Mouse (Mus musculus) layer of hippocampus, postnatal 10 days (tissue): Measurements from ENCODE around the gene Krt12. TPM values are rescaled to one million over a fixed set of nuclear protein-coding genes. Genes with fewer than 3 reads are reported as not detected.

Experiments used
- DNase-seq, 2 experiments: peaks; one replicate each; pipeline ENCODE4 v3.0.0; 2021; ENCODE audit warnings: low spot score in 2 of 2
- total RNA-seq, 2 experiments: library from RNA; stranded (reverse); gene quantifications; 2 replicates each; pipeline ENCODE4 v1.2.3; 2021

Gene Krt12
- total RNA-seq, 2 experiments from 2014 or later: 1.5 to 1.6 TPM

GRCm38 (mm10) chr11:99398832-99399231 is 23.2 kb downstream of the Krt12 start:
- DNase-seq: no peak

DNA sequence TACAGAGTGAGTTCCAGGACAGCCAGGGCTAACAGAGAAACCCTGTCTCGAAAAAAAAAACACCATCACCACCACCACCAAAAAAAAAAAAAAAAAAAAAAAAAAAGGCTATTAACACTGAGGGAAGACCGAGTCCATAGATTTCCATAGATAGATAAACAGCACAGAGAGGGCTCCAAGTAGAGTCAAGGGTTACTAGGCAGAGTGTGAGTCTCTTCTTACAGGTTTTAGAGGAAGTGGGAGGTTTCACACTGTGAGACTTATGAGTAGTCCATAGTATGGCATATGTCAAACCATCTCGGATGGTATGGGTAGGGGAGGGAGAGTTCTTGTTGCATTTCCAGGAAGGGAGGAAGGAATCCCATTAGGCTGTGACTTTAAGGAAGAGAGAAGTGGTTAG is 24.0 kb downstream of the Krt12 start:
- no peak for DNase-seq

DNA sequence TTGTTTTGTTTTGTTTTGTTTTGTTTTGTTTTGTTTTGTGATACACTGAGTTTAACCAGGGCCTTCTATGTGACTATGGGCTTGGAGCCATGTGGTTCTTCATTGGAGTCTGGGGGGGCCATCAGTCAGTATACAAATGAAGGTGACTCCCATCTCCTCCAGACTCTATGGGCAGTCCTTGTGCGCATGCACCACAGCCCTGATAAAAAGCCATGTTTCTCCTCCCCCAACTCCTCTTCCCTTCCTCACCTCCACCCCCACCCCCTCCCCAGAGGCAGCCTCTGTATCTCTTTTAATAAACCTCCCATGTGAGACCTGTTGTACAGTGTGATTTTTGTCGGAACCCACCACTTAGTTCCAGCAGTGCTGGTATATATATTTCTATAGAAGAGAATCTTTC is 25.4 kb downstream of the Krt12 start:
- DNase-seq: no peak

- DNase-seq: no peak
Measured at GRCm38 (mm10) chr11:99396034-99396433, 26.0 kb downstream of the Krt12 start.

DNA sequence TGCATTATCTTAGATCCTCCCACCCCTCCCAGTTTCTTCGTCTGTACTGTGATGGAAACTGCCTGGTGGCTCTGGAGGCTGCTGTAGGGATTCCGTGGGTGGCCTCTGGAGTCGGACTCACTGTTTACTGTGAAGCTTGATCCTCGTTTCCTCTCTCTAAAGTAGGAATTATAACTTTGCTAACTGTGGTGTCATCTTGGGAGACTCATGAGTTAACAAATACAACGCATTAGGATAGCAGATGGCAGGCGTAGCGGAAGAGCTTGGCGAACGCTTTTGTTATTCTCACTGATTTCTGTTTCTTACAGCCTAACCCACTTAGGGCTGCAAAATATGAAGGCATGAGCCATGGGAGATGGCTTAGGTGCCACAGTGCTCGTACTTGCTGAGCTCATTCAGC is 29.6 kb downstream of the Krt12 start:
- DNase-seq: no peak

DNA sequence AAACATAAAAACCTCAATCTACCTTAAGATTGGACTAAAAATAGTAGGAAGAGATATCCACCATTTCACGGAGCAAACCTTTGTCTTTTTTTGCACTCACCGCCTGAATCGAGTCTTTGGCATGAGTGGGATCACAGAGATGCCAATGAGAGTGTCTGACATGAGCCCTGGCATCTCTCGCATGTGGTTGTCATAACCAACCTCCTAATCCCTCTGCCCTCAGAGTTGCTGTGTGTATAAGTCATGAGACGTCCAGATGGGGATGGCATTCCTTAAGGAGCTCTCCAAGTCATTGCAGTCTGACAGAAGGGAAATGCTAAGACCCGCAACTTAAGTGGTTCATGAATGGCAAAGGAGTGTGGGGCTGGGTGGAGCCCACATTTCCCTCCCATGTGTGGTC is 30.7 kb downstream of the Krt12 start:
- DNase-seq: no peak

DNA sequence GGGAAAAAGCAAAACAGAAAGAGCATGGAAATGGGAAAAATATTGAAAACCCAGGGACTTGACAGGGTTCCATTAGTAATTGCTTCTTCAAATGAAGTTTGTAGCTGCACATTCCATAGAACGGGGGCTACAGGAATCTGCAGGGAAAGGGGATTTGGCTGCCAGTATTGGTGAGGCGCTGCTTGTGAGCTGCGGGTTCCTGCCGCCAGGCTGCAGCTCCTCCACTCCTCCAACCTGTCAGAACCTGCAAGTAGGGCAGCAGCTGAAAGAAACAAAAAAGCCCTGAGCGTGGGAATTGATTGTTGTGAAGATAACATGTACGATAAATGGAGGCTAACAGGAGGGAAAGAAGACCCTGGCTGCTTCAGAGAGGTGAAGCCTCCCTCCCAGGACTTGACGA is 31.2 kb downstream of the Krt12 start:
- no peak for DNase-seq

DNA sequence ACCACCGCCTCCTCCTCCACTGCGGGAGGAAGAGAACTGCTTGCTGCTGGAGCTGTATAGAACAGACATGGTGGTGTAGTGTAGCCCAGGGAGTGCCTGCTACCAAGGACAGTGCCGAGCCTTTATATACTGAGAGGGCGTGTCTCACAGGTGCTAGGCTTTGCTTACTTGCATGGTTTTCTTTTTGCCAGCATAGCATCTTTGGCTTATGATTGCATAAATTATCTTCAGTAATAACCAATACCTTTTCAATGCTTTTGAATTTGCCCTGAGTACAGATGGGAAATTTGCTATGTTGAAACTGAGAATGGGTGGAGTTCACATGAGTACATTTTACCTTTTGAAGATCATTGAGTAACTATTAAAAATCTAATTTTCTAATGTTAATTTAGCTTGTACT is 32.8 kb downstream of the Krt12 start, which contains the start of gene Krt10:
TSS of gene Krt10 (minus strand) at position 101 of the 400 bp plus-strand sequence.
- no peak for DNase-seq

GRCm38 (mm10) chr11:99388661-99389060 is 33.4 kb downstream of the Krt12 start:
- no peak for DNase-seq

GRCm38 (mm10) chr11:99385813-99386721 is 36.0 kb downstream of the Krt12 start:
- DNase-seq: peak; percentile 85 to 90

DNA sequence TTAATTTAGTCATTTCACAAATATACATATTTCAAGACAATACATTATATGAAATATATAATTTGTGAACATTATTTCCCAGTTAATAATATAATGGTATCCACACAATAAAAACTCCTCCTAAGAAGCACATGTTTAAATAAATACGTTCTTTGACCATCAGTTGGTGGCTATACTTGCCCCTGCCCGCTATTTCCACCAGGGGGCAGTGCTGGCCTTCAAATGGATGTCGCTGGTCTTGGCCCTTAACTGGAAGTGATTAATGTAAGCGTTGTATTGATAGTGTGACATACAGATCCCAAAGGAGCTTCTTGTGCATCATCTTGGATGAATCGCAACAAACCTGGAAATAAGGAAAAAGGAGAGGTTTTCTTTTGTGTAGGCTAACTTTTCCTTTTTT is 42.5 kb downstream of the Krt12 start:
- DNase-seq: peak; percentile 75 to 82

- DNase-seq: no peak
Measured at GRCm38 (mm10) chr11:99374803-99375202, 47.3 kb downstream of the Krt12 start, which contains the start of gene Krt28. TSS of gene Krt28 (minus strand) at chr11:99374903.

- peak; percentile 28 to 51 for DNase-seq
Measured at GRCm38 (mm10) chr11:99369853-99370451, 52.1 kb downstream of the Krt12 start.

DNA sequence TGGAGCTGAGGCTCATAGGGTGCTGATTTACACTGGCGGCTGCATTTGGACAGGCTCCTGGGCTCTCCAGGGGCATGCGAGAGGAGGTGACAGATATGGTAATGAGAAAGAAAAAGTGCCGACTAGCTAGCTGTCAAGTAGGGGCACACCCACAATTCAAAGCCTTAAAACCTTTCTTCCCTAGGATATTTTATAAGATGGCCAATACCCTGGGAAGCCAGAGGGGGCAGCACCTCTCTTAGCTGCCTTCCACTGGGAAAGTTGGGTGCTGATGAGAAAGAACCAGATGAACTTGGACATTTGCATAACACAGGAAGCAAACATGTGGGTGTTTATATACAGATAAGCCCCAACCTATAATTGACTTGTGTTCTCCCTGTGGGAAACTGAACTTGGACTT is 52.8 kb downstream of the Krt12 start:
- DNase-seq: peak in 1 of 2 experiments; percentile 22

DNA sequence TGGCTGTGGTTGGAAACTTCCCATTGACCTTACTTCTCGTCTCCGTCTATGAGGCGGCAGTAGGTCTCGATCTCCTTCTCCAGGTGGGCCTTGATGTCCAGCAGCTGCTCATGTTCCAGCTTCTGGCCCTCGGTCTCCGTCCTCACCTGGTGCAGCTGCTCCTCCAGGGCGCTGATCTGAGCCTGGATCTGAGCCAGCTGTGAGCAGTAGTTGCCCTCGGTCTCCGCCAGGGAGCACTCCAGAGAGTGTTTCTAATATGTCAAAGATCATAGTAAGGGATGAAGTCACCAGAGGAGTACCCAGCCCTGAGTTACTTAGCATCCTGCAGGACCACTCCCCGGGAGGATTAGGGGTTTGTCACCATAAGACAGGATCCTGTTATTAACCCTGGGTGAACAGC is 55.3 kb downstream of the Krt12 start:
- peak in 1 of 2 experiments; percentile 19 for DNase-seq

Other genes starting within 250 kb of the Krt12 start
- 10 to 100 TPM; 90.7 to 93.3 TPM for gene Smarce1, start 191.2 kb downstream of the Krt12 start, total RNA-seq
- 10 to 100 TPM; 24.0 to 25.7 TPM for gene Krt222, start 178.2 kb downstream of the Krt12 start, total RNA-seq
- gene Krt24, start 137.0 kb downstream of the Krt12 start, total RNA-seq: not detected
- not detected for gene Krt25, start 99.3 kb downstream of the Krt12 start, total RNA-seq
- under 1 TPM; 0.13 to 0.23 TPM for gene Krt26, start 84.3 kb downstream of the Krt12 start, total RNA-seq
- not detected for gene Krt27, start 71.2 kb downstream of the Krt12 start, total RNA-seq
- gene Krt28, start 47.4 kb downstream of the Krt12 start, total RNA-seq: under 1 TPM; 0.30 to 0.33 TPM
- 10 to 100 TPM; 14.3 to 14.8 TPM for gene Krt10, start 32.9 kb downstream of the Krt12 start, total RNA-seq
- gene Krt20, start 15.9 kb upstream of the Krt12 start, total RNA-seq: not detected
- gene Krt23, start 70.9 kb upstream of the Krt12 start, total RNA-seq: not detected
- not detected for gene Krt39, start 99.1 kb upstream of the Krt12 start, total RNA-seq
- not detected for gene Krt40, start 120.9 kb upstream of the Krt12 start, total RNA-seq
- gene Krtap3-3, start 128.6 kb upstream of the Krt12 start, total RNA-seq: not detected
- not detected for gene Krtap3-2, start 134.6 kb upstream of the Krt12 start, total RNA-seq
- not detected for gene Gm11939, start 137.2 kb upstream of the Krt12 start, total RNA-seq
- not detected for gene Krtap3-1, start 144.4 kb upstream of the Krt12 start, total RNA-seq
- gene Krtap1-5, start 158.8 kb upstream of the Krt12 start, total RNA-seq: not detected
- gene Krtap1-4, start 161.4 kb upstream of the Krt12 start, total RNA-seq: not detected
- not detected for gene Krtap1-3, start 169.1 kb upstream of the Krt12 start, total RNA-seq
- not detected for gene Krtap9-3, start 175.8 kb upstream of the Krt12 start, total RNA-seq
- gene Gm11938, start 181.0 kb upstream of the Krt12 start, total RNA-seq: not detected
- not detected for gene Gm11937, start 187.9 kb upstream of the Krt12 start, total RNA-seq
- gene Krtap2-4, start 192.6 kb upstream of the Krt12 start, total RNA-seq: not detected
- not detected for gene Gm11562, start 198.2 kb upstream of the Krt12 start, total RNA-seq
- gene Krtap4-1, start 206.0 kb upstream of the Krt12 start, total RNA-seq: not detected
- gene Krtap4-2, start 212.8 kb upstream of the Krt12 start, total RNA-seq: not detected
- gene Krtap4-7, start 221.8 kb upstream of the Krt12 start, total RNA-seq: not detected
- not detected for gene Gm11555, start 228.0 kb upstream of the Krt12 start, total RNA-seq
- not detected for gene Gm11563, start 236.7 kb upstream of the Krt12 start, total RNA-seq
- not detected for gene Krtap4-6, start 243.7 kb upstream of the Krt12 start, total RNA-seq